Mouse (Mus musculus): ENCODE data around the gene Jazf1. TPM values are rescaled to one million over a fixed set of nuclear protein-coding genes. Genes with fewer than 3 reads are reported as not detected.

Gene Jazf1
- total and polyA plus RNA-seq, 3 experiments, result not detected

- Histone ChIP-seq H3K79me2 (ENCODE audit: control insufficient read depth, insufficient read depth, low read length, poor library complexity) (no peaks in the 10 kb centered on the region), H3K9ac (ENCODE audit: control insufficient read depth, low read depth, low read length, poor library complexity, severe bottlenecking) (no peak overlapping the region), H3K4me3 (ENCODE audit: control insufficient read depth in 1 of 2, insufficient read depth in 1 of 2, low read depth in 2 of 2, low read length in 2 of 2) (no peak overlapping the region), H3K9me3 (replicated peaks; ENCODE audit: insufficient read depth, low read length) (no peaks in the 10 kb centered on the region), H3K36me3 (ENCODE audit: control insufficient read depth in 1 of 2, insufficient read depth in 2 of 2, low read length in 2 of 2) (no peaks in the 10 kb centered on the region), H3K4me1 (ENCODE audit: control insufficient read depth in 1 of 2, insufficient read depth in 2 of 2, low read length in 2 of 2) (no peaks in the 10 kb centered on the region), H3K27ac (ENCODE audit: control insufficient read depth, low read depth, low read length) (no peak overlapping the region), H3K27me3 (ENCODE audit: control insufficient read depth in 1 of 2, insufficient read depth in 2 of 2, low read length in 2 of 2) (no peaks in the 10 kb centered on the region)
- DNase-seq (ENCODE audit: low read depth, low spot score), result no peak
- TF ChIP-seq MEF2A (IDR thresholded peaks at IDR 0.05; ENCODE audit: extremely low read depth, insufficient replicate concordance, low read depth, low read length, poor library complexity, severe bottlenecking) (no peak), SIN3A (IDR thresholded peaks at IDR 0.05; ENCODE audit: low read length) (no peak), HCFC1 (IDR thresholded peaks at IDR 0.05; ENCODE audit: low read depth, low read length) (no peak), BHLHE40 (IDR thresholded peaks at IDR 0.05; ENCODE audit: borderline replicate concordance, low read depth, low read length) (no peak), CTCF (IDR thresholded peaks at IDR 0.05 in 2 of 3, conservative IDR thresholded peaks at IDR 0.05 in 1 of 3; ENCODE audit: control insufficient read depth in 1 of 3, insufficient read depth in 1 of 3, low read depth in 2 of 3, low read length in 3 of 3, poor library complexity in 1 of 3, severe bottlenecking in 1 of 3) (no peak)
Measured at GRCm38 (mm10) chr6:53086879-53087278, 18.4 kb upstream of the Jazf1 start.

- Histone ChIP-seq H3K27me3 (ENCODE audit: control insufficient read depth in 1 of 2, insufficient read depth in 2 of 2, low read length in 2 of 2) (no peaks in the 10 kb centered on the region), H3K9me3 (replicated peaks; ENCODE audit: insufficient read depth, low read length) (no peaks in the 10 kb centered on the region), H3K79me2 (ENCODE audit: control insufficient read depth, insufficient read depth, low read length, poor library complexity) (no peaks in the 10 kb centered on the region), H3K36me3 (ENCODE audit: control insufficient read depth in 1 of 2, insufficient read depth in 2 of 2, low read length in 2 of 2) (no peaks in the 10 kb centered on the region), H3K27ac (ENCODE audit: control insufficient read depth, low read depth, low read length) (no peak overlapping the region), H3K4me1 (ENCODE audit: control insufficient read depth in 1 of 2, insufficient read depth in 2 of 2, low read length in 2 of 2) (no peaks in the 10 kb centered on the region), H3K4me3 (ENCODE audit: control insufficient read depth in 1 of 2, insufficient read depth in 1 of 2, low read depth in 2 of 2, low read length in 2 of 2) (no peak overlapping the region), H3K9ac (ENCODE audit: control insufficient read depth, low read depth, low read length, poor library complexity, severe bottlenecking) (no peak overlapping the region)
- DNase-seq (ENCODE audit: low read depth, low spot score), result no peak
- TF ChIP-seq GABPA (IDR thresholded peaks at IDR 0.05; ENCODE audit: low read depth, low read length) (no peak), EP300 (IDR thresholded peaks at IDR 0.05; ENCODE audit: low read depth in 1 of 2, low read length in 2 of 2) (no peak)
Measured at GRCm38 (mm10) chr6:53081241-53081640, 12.8 kb upstream of the Jazf1 start.

- no peak overlapping the region for H3K27ac ChIP-seq (ENCODE audit: control insufficient read depth, low read depth, low read length)
- no peaks in the 10 kb centered on the region for H3K9me3 ChIP-seq (replicated peaks; ENCODE audit: insufficient read depth, low read length)
- H3K4me1 ChIP-seq (ENCODE audit: control insufficient read depth in 1 of 2, insufficient read depth in 2 of 2, low read length in 2 of 2), result no peaks in the 10 kb centered on the region
- no peak overlapping the region for H3K4me3 ChIP-seq (ENCODE audit: control insufficient read depth in 1 of 2, insufficient read depth in 1 of 2, low read depth in 2 of 2, low read length in 2 of 2)
- H3K36me3 ChIP-seq (ENCODE audit: control insufficient read depth in 1 of 2, insufficient read depth in 2 of 2, low read length in 2 of 2), result no peaks in the 10 kb centered on the region
- H3K27me3 ChIP-seq (ENCODE audit: control insufficient read depth in 1 of 2, insufficient read depth in 2 of 2, low read length in 2 of 2), result no peaks in the 10 kb centered on the region
- H3K9ac ChIP-seq (ENCODE audit: control insufficient read depth, low read depth, low read length, poor library complexity, severe bottlenecking), result no peak overlapping the region
- no peak for DNase-seq (ENCODE audit: low read depth, low spot score)
- TF ChIP-seq MXI1 (IDR thresholded peaks at IDR 0.05; ENCODE audit: low read depth, low read length), result no peak
- no peak for TF ChIP-seq ZC3H11A (IDR thresholded peaks at IDR 0.05; ENCODE audit: low read depth, low read length)
- TF ChIP-seq EP300 (IDR thresholded peaks at IDR 0.05; ENCODE audit: low read depth in 1 of 2, low read length in 2 of 2), result no peak
- no peak for TF ChIP-seq RCOR1 (IDR thresholded peaks at IDR 0.05; ENCODE audit: low read depth, low read length)
- TF ChIP-seq MYC (IDR thresholded peaks at IDR 0.05; ENCODE audit: low read depth, low read length), result no peak
- no peak for TF ChIP-seq TBP (IDR thresholded peaks at IDR 0.05; ENCODE audit: low read depth, low read length)
- no peak for TF ChIP-seq USF2 (IDR thresholded peaks at IDR 0.05; ENCODE audit: borderline replicate concordance in 1 of 2, insufficient read depth in 1 of 2, low read depth in 1 of 2, low read length in 2 of 2)
- TF ChIP-seq ETS1 (IDR thresholded peaks at IDR 0.05; ENCODE audit: low read depth, low read length), result no peak
- no peak for TF ChIP-seq GATA1 (IDR thresholded peaks at IDR 0.05; ENCODE audit: low read depth, low read length)
- no peak for TF ChIP-seq RAD21 (IDR thresholded peaks at IDR 0.05; ENCODE audit: low read depth, low read length)
- TF ChIP-seq TAL1 (IDR thresholded peaks at IDR 0.05; ENCODE audit: low read length), result no peak
- no peaks in the 10 kb centered on the region for H3K79me2 ChIP-seq (ENCODE audit: control insufficient read depth, insufficient read depth, low read length, poor library complexity)
Measured at GRCm38 (mm10) chr6:53078671-53079070, 10.2 kb upstream of the Jazf1 start.
